Mouse (Mus musculus): ENCODE data around the gene Ephb2. TPM values are rescaled to one million over a fixed set of nuclear protein-coding genes. Genes with fewer than 3 reads are reported as not detected.

Gene Ephb2
- total and polyA plus RNA-seq, 2 experiments from 2014 or later = 10.8 to 85.6 TPM

DNA sequence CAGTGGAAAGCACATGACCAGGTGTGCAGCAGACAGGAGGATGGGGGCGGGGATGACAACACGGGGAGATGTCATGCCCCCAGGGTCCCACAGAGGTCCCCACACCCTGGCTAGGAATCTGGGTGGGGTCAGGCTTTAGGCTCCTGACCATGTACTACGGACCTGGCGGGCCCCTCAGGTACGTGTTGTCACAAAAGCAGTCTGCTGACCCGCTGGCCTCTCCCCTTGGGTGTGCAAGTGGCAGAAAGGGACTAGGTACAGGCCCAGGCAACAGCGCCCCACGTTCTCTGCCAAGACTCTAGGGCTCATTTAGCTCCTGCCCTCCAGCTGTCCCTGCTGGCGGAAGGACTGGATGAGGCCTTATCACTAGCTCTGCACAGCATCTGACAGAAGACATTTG is 105.3 kb downstream of the Ephb2 start:
- Histone ChIP-seq H3K27ac (ENCODE audit: low read depth, low read length) (no peak overlapping the region), H3K9ac (no peak overlapping the region), H3K4me3 (ENCODE audit: low read depth, low read length) (no peak overlapping the region), H3K4me1 (ENCODE audit: insufficient read depth) (peaks cover 17% of the 10 kb centered on the region; the same call in 1 of the 2 replicates), H3K27me3 (ENCODE audit: insufficient read depth, low read length) (no peaks in the 10 kb centered on the region), H3K36me3 (ENCODE audit: insufficient read depth) (no peaks in the 10 kb centered on the region), H3K9me3 (ENCODE audit: low read length) (no peaks in the 10 kb centered on the region), H3K4me2 (ENCODE audit: low read depth) (no peak overlapping the region)
- DNase-seq (no peak), ATAC-seq (no peak)
- TF ChIP-seq CTCF (IDR thresholded peaks at IDR 0.05; ENCODE audit: low read depth) = no peak
- WGBS = 86% methylated on average over 9 of the region's 9 CpGs

DNA sequence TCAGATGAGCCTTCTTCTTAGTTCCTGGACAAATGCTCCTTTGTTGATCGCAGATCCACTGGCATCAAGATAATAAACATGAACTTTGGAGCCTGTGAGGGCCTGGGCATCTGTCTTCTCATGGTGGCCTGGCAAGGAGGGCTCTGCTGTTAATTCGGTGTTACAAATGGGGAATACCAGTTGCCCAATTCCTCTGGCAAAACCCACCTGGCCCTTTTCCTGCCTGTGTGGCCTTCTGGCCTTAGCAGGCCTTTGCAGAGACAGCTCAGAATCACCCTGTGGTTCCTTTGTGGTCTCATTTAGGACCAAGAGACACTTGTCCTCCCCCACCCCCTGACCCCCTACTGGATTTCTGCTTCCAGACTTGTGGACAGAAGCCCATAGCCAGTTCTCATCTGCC is 106.2 kb downstream of the Ephb2 start:
- Histone ChIP-seq H3K36me3 (ENCODE audit: insufficient read depth) (no peaks in the 10 kb centered on the region), H3K27me3 (ENCODE audit: insufficient read depth, low read length) (no peaks in the 10 kb centered on the region), H3K27ac (ENCODE audit: low read depth, low read length) (no peak overlapping the region), H3K4me3 (ENCODE audit: low read depth, low read length) (no peak overlapping the region), H3K4me2 (ENCODE audit: low read depth) (no peak overlapping the region), H3K9me3 (ENCODE audit: low read length) (no peaks in the 10 kb centered on the region), H3K4me1 (ENCODE audit: insufficient read depth) (peaks cover 16% of the 10 kb centered on the region; the same call in 1 of the 2 replicates), H3K9ac (no peak overlapping the region)
- WGBS = 74% methylated on average over 2 of the region's 2 CpGs
- no peak for ATAC-seq
- no peak for TF ChIP-seq CTCF (IDR thresholded peaks at IDR 0.05; ENCODE audit: low read depth)
- DNase-seq = no peak

DNA sequence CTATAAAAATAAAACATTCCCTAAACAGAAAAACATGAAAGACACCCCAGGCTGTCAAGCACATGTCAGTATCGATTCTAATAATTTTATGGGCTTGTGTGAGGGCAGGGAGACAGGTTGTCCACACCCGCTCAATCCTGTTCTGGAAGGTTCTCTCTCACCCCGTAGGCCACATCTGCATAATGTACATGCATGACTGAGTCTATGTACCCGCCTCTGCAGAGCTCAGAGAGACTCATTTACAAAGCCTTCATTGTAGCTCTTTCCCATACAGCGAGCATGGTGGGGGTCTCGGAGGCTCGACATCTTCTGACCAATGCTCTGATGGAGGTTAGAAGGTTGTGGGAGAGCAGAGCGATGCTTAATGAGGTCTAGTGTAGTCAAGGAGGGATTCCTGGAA is 108.8 kb downstream of the Ephb2 start:
- Histone ChIP-seq H3K4me1 (ENCODE audit: insufficient read depth) (0 out of 2 replicates have a peak, but pooled peaks cover 5% of the 10 kb centered on the region), H3K27me3 (ENCODE audit: insufficient read depth, low read length) (no peaks in the 10 kb centered on the region), H3K9ac (no peak overlapping the region), H3K9me3 (ENCODE audit: low read length) (no peaks in the 10 kb centered on the region), H3K4me2 (ENCODE audit: low read depth) (no peak overlapping the region), H3K27ac (ENCODE audit: low read depth, low read length) (no peak overlapping the region), H3K36me3 (ENCODE audit: insufficient read depth) (no peaks in the 10 kb centered on the region), H3K4me3 (ENCODE audit: low read depth, low read length) (no peak overlapping the region)
- TF ChIP-seq CTCF (IDR thresholded peaks at IDR 0.05; ENCODE audit: low read depth) = no peak
- no peak for ATAC-seq
- 30% methylated on average over 8 of the region's 8 CpGs for WGBS
- no peak for DNase-seq

DNA sequence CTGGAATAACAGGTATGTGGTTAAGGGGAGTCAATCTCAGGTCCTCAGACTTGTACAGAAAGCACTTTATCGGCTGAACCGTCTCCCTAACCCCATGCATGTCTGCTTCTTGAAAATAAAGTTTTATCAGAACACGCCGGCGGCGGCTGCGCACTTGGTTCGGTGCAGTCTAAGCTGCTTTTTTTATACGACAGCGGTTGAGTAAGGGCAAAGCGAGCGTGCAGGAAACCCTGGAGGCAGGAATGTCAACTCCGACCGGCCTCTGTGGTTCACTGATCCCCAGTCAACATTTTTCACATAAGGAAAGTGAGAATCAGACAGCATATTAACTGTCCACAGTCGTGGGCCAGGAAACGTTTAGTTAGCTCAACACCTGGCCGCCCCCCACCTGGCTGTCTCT is 111.1 kb downstream of the Ephb2 start:
- ATAC-seq = no peak
- no peak for TF ChIP-seq CTCF (IDR thresholded peaks at IDR 0.05; ENCODE audit: low read depth)
- Histone ChIP-seq H3K27me3 (ENCODE audit: insufficient read depth, low read length) (no peaks in the 10 kb centered on the region), H3K4me1 (ENCODE audit: insufficient read depth) (no peaks in the 10 kb centered on the region), H3K9ac (no peak overlapping the region), H3K27ac (ENCODE audit: low read depth, low read length) (no peak overlapping the region), H3K36me3 (ENCODE audit: insufficient read depth) (no peaks in the 10 kb centered on the region), H3K9me3 (ENCODE audit: low read length) (no peaks in the 10 kb centered on the region), H3K4me3 (ENCODE audit: low read depth, low read length) (no peak overlapping the region), H3K4me2 (ENCODE audit: low read depth) (no peak overlapping the region)
- DNase-seq = no peak
- WGBS = 86% methylated on average over 17 of the region's 17 CpGs

DNA sequence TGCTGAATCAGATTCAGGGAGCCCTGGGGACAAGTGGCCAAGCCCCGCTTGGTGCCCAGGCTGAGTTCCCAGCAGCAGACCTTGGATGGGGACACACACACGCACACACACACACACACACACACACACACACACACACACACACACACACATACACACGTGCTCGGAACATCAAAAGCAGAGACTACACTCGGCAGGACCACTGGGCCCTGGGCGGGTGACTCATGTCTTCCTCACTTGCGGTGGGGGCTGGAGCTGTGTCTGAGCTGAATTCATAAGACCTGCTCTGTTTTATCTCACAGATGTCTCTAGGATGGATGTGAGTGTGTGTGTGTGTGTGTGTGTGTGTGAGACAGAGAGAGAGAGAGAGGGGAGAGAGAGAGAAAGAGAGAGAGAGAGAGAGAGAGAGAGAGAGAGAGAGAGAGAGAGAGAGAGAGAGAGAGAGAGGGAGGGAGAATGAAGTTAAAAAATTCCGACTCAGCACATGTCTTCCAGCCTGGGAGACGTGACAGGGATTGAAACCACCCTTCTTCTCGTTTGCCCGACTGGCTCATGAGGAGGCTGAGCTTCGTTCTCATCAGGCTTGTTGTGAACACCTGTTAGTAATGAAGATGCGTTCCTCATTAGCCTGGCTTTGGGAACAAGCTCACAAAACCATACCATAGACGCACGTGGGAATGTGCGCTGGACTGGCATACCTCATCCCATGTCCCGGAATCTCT is 113.3 kb downstream of the Ephb2 start:
- H3K4me2 ChIP-seq (ENCODE audit: low read depth) = no peak overlapping the region
- no peaks in the 10 kb centered on the region for H3K27me3 ChIP-seq (ENCODE audit: insufficient read depth, low read length)
- no peak overlapping the region for H3K27ac ChIP-seq (ENCODE audit: low read depth, low read length)
- H3K9me3 ChIP-seq (ENCODE audit: low read length) = no peaks in the 10 kb centered on the region
- no peaks in the 10 kb centered on the region for H3K4me1 ChIP-seq (ENCODE audit: insufficient read depth)
- no peak overlapping the region for H3K4me3 ChIP-seq (ENCODE audit: low read depth, low read length)
- peak; percentile 45 for ATAC-seq
- WGBS = 45% methylated on average over 17 of the region's 17 CpGs
- no peak for TF ChIP-seq CTCF (IDR thresholded peaks at IDR 0.05; ENCODE audit: low read depth)
- peak; percentile 32 for DNase-seq
- no peaks in the 10 kb centered on the region for H3K36me3 ChIP-seq (ENCODE audit: insufficient read depth)
- H3K9ac ChIP-seq = no peak overlapping the region

DNA sequence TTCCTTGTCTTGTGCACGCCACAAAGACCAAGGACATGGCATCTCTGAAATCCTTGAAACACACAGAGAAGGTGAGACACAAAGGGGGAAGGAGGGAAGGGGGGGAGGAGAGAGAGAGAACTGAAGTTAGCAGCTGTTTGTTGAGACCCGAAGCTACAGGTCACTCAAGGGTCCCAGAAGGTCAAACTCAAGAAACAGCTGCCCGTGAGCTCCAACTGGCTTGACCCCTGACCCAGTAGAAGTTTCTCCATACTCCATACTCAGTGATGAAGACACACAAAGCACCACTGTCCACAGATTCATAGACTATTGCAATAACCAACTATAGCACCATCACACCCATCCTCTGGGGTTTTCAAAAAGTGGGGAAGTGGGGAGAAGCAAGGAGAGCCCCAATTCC is 113.9 kb downstream of the Ephb2 start:
- Histone ChIP-seq H3K4me2 (ENCODE audit: low read depth) (no peak overlapping the region), H3K36me3 (ENCODE audit: insufficient read depth) (no peaks in the 10 kb centered on the region), H3K27ac (ENCODE audit: low read depth, low read length) (no peak overlapping the region), H3K9me3 (ENCODE audit: low read length) (no peaks in the 10 kb centered on the region), H3K4me1 (ENCODE audit: insufficient read depth) (0 out of 2 replicates have a peak, but pooled peaks cover 4% of the 10 kb centered on the region), H3K27me3 (ENCODE audit: insufficient read depth, low read length) (no peaks in the 10 kb centered on the region), H3K9ac (no peak overlapping the region), H3K4me3 (ENCODE audit: low read depth, low read length) (no peak overlapping the region)
- no peak for TF ChIP-seq CTCF (IDR thresholded peaks at IDR 0.05; ENCODE audit: low read depth)
- DNase-seq (no peak), ATAC-seq (no peak)
- WGBS = 85% methylated on average over 3 of the region's 3 CpGs

DNA sequence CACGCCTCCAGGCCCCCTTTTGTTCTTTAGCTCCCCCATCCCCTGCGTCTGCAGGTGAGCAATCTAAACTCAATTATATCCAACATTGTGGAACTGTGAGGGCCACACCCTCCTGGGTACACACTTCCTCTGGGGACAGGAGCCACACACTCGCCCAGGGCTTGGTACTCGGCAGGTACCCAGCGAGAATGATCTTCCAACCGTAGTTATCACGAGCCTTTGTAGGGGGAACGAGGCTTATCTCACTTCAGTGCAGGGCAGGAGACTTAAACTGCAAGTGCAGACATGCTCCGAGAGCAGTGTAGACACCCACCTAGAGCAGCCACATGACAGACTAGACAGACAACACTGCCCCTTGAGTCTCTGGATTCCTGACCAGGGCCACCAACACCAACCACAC is 115.8 kb downstream of the Ephb2 start:
- TF ChIP-seq CTCF (IDR thresholded peaks at IDR 0.05; ENCODE audit: low read depth) = no peak
- Histone ChIP-seq H3K9ac (no peak overlapping the region), H3K27me3 (ENCODE audit: insufficient read depth, low read length) (no peaks in the 10 kb centered on the region), H3K27ac (ENCODE audit: low read depth, low read length) (no peak overlapping the region), H3K4me2 (ENCODE audit: low read depth) (no peak overlapping the region), H3K4me1 (ENCODE audit: insufficient read depth) (0 out of 2 replicates have a peak, but pooled peaks cover 13% of the 10 kb centered on the region), H3K36me3 (ENCODE audit: insufficient read depth) (no peaks in the 10 kb centered on the region), H3K9me3 (ENCODE audit: low read length) (no peaks in the 10 kb centered on the region), H3K4me3 (ENCODE audit: low read depth, low read length) (no peak overlapping the region)
- DNase-seq (no peak), ATAC-seq (no peak)
- 83% methylated on average over 9 of the region's 9 CpGs for WGBS

Measured in forebrain, postnatal 0 days (tissue).